Mouse (Mus musculus): ENCODE measurements at regions not wholly inside any gene's neighbourhood (a gene's known extent, or its start where the extent isn't known, plus 50 kb on each side); places are given as distances from the start of the nearest gene placed in this dataset.
"Not testable (repeated sequence)": the region's sequence is repeated elsewhere in the genome, so short reads cannot be mapped to it uniquely, and the experiment has no call there.

- DNase-seq (ENCODE audit: low spot score), result no peak
Observed at GRCm38 (mm10) chr2:71597956-71598355, 51.4 kb upstream of the Dlx2 start.

GRCm38 (mm10) chr2:71598368-71598767 lies 51.8 kb upstream of the Dlx2 start:
- no peak for DNase-seq (ENCODE audit: low spot score)
- Histone ChIP-seq H3K27ac (no peak overlapping the region), H3K4me3 (ENCODE audit: low read length) (no peak overlapping the region), H3K27me3 (ENCODE audit: insufficient read depth, low read length) (no peaks in the 10 kb centered on the region), H3K36me3 (ENCODE audit: insufficient read depth, low read length) (no peaks in the 10 kb centered on the region), H3K9me3 (ENCODE audit: low read length) (no peaks in the 10 kb centered on the region), H3K4me2 (ENCODE audit: low read depth, low read length) (no peak overlapping the region), H3K4me1 (ENCODE audit: insufficient read depth, low read length) (no peaks in the 10 kb centered on the region), H3K9ac (replicated peaks; ENCODE audit: low read length) (no peak overlapping the region)
- no peak for TF ChIP-seq CTCF (IDR thresholded peaks at IDR 0.05; ENCODE audit: low read depth)
- no peak for ATAC-seq
- 58% methylated on average over 10 of the region's 10 CpGs for WGBS

More at GRCm38 (mm10) chr2:71597956-71598355, 51.4 kb upstream of the Dlx2 start:
- Histone ChIP-seq H3K9ac (replicated peaks; ENCODE audit: low read length) (no peak overlapping the region), H3K4me2 (ENCODE audit: low read depth, low read length) (no peak overlapping the region), H3K9me3 (ENCODE audit: low read length) (no peaks in the 10 kb centered on the region), H3K27ac (no peak overlapping the region), H3K4me3 (ENCODE audit: low read length) (no peak overlapping the region), H3K4me1 (ENCODE audit: insufficient read depth, low read length) (no peaks in the 10 kb centered on the region), H3K27me3 (ENCODE audit: insufficient read depth, low read length) (no peaks in the 10 kb centered on the region), H3K36me3 (ENCODE audit: insufficient read depth, low read length) (no peaks in the 10 kb centered on the region)
- TF ChIP-seq CTCF (IDR thresholded peaks at IDR 0.05; ENCODE audit: low read depth), result no peak
- WGBS, result 81% methylated on average over 5 of the region's 5 CpGs
- no peak for ATAC-seq

DNA sequence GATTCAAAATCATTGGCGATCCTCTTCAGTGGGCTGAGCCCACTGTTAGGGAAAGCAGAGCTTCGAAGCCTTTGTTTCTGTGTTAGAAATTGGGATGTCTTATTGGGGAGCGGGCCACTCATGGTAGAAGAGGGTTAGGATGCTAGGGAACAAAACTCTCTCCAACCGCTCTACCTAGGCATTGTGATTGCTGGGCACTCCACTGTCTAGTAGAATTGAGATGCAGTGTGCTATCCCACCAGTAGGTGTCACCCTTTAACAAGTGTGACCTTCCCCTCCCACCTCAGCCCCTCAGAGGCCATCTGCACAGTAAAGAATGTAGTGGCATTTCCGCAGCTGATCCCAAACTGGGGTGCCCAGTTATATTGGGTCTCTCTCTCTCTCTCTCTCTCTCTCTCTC lies 52.2 kb upstream of the Dlx2 start:
- WGBS, result 15% methylated on average over 5 of the region's 5 CpGs
- Histone ChIP-seq H3K9ac (replicated peaks; ENCODE audit: low read length) (no peak overlapping the region), H3K4me1 (ENCODE audit: insufficient read depth, low read length) (no peaks in the 10 kb centered on the region), H3K9me3 (ENCODE audit: low read length) (no peaks in the 10 kb centered on the region), H3K4me2 (ENCODE audit: low read depth, low read length) (no peak overlapping the region), H3K4me3 (ENCODE audit: low read length) (no peak overlapping the region), H3K27me3 (ENCODE audit: insufficient read depth, low read length) (no peaks in the 10 kb centered on the region), H3K27ac (no peak overlapping the region), H3K36me3 (ENCODE audit: insufficient read depth, low read length) (no peaks in the 10 kb centered on the region)
- peak; percentile 93 for TF ChIP-seq CTCF (IDR thresholded peaks at IDR 0.05; ENCODE audit: low read depth)
- ATAC-seq (peak; percentile 87), DNase-seq (ENCODE audit: low spot score) (peak; percentile 93)

DNA sequence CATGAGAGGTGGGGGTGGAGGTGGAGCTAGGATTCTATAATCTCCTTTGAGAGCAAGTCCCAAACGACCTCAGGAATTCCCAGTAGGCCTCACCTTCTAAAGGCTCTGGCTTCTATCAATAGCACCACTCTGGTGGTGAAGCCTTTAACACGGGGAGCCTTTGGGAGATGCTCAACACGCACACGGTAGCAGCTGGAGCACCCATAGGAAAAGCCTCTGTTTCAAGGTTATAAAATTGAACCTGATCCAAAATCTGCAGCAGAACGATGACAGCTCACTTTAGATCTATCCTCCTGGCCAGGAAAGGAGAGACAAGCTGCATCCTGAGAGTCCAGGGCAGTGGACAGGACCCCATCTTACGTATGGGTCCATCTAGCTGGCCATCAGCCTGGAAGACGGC lies 53.7 kb upstream of the Dlx2 start:
- Histone ChIP-seq H3K27me3 (ENCODE audit: insufficient read depth, low read length) (no peaks in the 10 kb centered on the region), H3K4me2 (ENCODE audit: low read depth, low read length) (no peak overlapping the region), H3K4me1 (ENCODE audit: insufficient read depth, low read length) (no peaks in the 10 kb centered on the region), H3K27ac (no peak overlapping the region), H3K36me3 (ENCODE audit: insufficient read depth, low read length) (no peaks in the 10 kb centered on the region), H3K9ac (replicated peaks; ENCODE audit: low read length) (no peak overlapping the region), H3K9me3 (ENCODE audit: low read length) (no peaks in the 10 kb centered on the region; the same call in 1 of the 2 replicates), H3K4me3 (ENCODE audit: low read length) (no peak overlapping the region)
- 73% methylated on average over 7 of the region's 7 CpGs for WGBS
- no peak for TF ChIP-seq CTCF (IDR thresholded peaks at IDR 0.05; ENCODE audit: low read depth)
- no peak for ATAC-seq
- DNase-seq (ENCODE audit: low spot score), result no peak

GRCm38 (mm10) chr2:71600999-71601398 lies 54.4 kb upstream of the Dlx2 start:
- Histone ChIP-seq H3K36me3 (ENCODE audit: insufficient read depth, low read length) (no peaks in the 10 kb centered on the region), H3K27ac (no peak overlapping the region), H3K27me3 (ENCODE audit: insufficient read depth, low read length) (no peaks in the 10 kb centered on the region), H3K4me2 (ENCODE audit: low read depth, low read length) (no peak overlapping the region), H3K9ac (replicated peaks; ENCODE audit: low read length) (no peak overlapping the region), H3K9me3 (ENCODE audit: low read length) (no peaks in the 10 kb centered on the region; the same call in 1 of the 2 replicates), H3K4me3 (ENCODE audit: low read length) (no peak overlapping the region), H3K4me1 (ENCODE audit: insufficient read depth, low read length) (no peaks in the 10 kb centered on the region)
- DNase-seq (ENCODE audit: low spot score) (no peak), ATAC-seq (no peak)
- no peak for TF ChIP-seq CTCF (IDR thresholded peaks at IDR 0.05; ENCODE audit: low read depth)
- whole genome bisulfite sequencing, result 56% methylated on average over 1 of the region's 1 CpGs

- H3K4me2 ChIP-seq (ENCODE audit: low read depth, low read length); H3K4me1 ChIP-seq (ENCODE audit: insufficient read depth, low read length); H3K9ac ChIP-seq (replicated peaks; ENCODE audit: low read length); H3K27ac ChIP-seq; H3K27me3 ChIP-seq (ENCODE audit: insufficient read depth, low read length); H3K9me3 ChIP-seq (ENCODE audit: low read length); ATAC-seq; H3K36me3 ChIP-seq (ENCODE audit: insufficient read depth, low read length); H3K4me3 ChIP-seq (ENCODE audit: low read length); DNase-seq (ENCODE audit: low spot score): not testable (repeated sequence)
- WGBS, result 93% methylated on average over 8 of the region's 8 CpGs
Observed at GRCm38 (mm10) chr2:71603796-71604195, 57.2 kb upstream of the Dlx2 start.

DNA sequence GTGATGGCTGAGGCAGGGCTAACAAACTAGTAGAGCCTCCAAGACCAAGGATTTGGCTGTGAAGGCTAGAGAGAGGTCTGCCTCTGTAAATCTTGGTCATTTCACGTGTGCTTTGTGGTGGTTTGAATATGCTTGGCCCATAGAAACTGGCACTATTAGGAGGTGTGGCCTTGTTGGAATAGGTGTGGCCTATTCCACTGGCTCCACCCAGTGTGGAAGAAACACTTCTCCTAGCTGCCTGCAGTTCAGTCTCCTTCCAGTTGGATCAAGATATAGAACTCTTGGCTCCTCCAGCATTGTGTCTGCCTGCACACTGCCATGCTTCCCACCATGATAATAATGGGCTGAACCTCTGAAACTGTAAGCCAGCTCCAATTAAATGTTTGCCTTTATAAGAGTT lies 59.1 kb upstream of the Dlx2 start:
- no peak overlapping the region for H3K9ac ChIP-seq (replicated peaks; ENCODE audit: low read length)
- H3K4me3 ChIP-seq (ENCODE audit: low read length), result no peak overlapping the region
- no peaks in the 10 kb centered on the region for H3K36me3 ChIP-seq (ENCODE audit: insufficient read depth, low read length)
- ATAC-seq (no peak), DNase-seq (ENCODE audit: low spot score) (no peak)
- no peak overlapping the region for H3K27ac ChIP-seq
- H3K4me1 ChIP-seq (ENCODE audit: insufficient read depth, low read length), result no peaks in the 10 kb centered on the region
- no peak for TF ChIP-seq CTCF (IDR thresholded peaks at IDR 0.05; ENCODE audit: low read depth)
- no peak overlapping the region for H3K4me2 ChIP-seq (ENCODE audit: low read depth, low read length)
- no peaks in the 10 kb centered on the region for H3K27me3 ChIP-seq (ENCODE audit: insufficient read depth, low read length)
- WGBS, result 84% methylated on average over 1 of the region's 1 CpGs
- no peaks in the 10 kb centered on the region; the same call in 1 of the 2 replicates for H3K9me3 ChIP-seq (ENCODE audit: low read length)
